In the genomic region with DNA sequence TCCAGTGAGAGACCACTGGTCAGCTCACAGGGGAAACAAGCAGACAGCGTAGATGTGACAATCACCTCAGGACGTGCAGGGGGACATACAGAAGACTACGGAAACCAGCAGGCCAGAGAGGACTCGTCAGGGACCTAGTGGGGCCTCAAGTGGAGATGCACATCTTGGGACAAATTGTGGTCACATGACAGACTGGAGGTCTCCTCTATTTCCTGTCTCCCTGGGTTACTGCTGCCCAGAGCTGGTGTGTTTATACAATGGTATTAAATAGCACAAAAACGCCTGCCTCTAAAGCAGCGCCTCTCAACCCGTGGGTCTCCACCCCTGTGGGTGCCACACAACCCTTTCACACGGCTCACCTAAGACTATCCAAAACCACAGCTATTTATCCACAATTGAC, we compare ENCODE assay signal across 12 mouse cellular contexts.
"Had no signal": no experiment of that assay in that cellular context is flagged by ENCODE, and none has a peak within 500 bp of the region (broad histone marks: within the 10 kb centered on the region; RNA-seq: fewer than 3 reads in every experiment).

No protein-coding gene starts in this region.

- H3K4me2 ChIP-seq: hindbrain, embryonic 15.5 days; limb, embryonic 13.5 days; midbrain, embryonic 13.5 days; stomach, embryonic 15.5 days had no signal

- H3K27ac ChIP-seq: hindbrain, embryonic 15.5 days; layer of hippocampus, adult 2 months; limb, embryonic 13.5 days; liver, embryonic 14.5 days; midbrain, embryonic 13.5 days; stomach, embryonic 15.5 days had no signal

- H3K9ac ChIP-seq: hindbrain, embryonic 15.5 days; limb, embryonic 13.5 days; liver, embryonic 14.5 days; midbrain, embryonic 13.5 days; stomach, embryonic 15.5 days had no signal

- ATAC-seq: inflammation-experienced regulatory T-cells, adult 6 months; midbrain, embryonic 13.5 days had no signal

- H3K27me3 ChIP-seq: hindbrain, embryonic 15.5 days; midbrain, embryonic 13.5 days; stomach, embryonic 15.5 days had no signal

- H3K4me1 ChIP-seq: stomach, embryonic 15.5 days had no signal

- H3K9me3 ChIP-seq: hindbrain, embryonic 15.5 days; limb, embryonic 13.5 days; midbrain, embryonic 13.5 days; stomach, embryonic 15.5 days had no signal

- H3K4me3 ChIP-seq: hindbrain, embryonic 15.5 days; layer of hippocampus, adult 2 months; limb, embryonic 13.5 days; midbrain, embryonic 13.5 days; stomach, embryonic 15.5 days had no signal

- DNase-seq: kidney, adult 8-10 months; kidney, postnatal 4 days; left cerebral cortex, postnatal 4 days; right cerebral cortex, postnatal 14 days; thymus, postnatal 36 days had no signal

- H3K36me3 ChIP-seq: hindbrain, embryonic 15.5 days; limb, embryonic 13.5 days; stomach, embryonic 15.5 days had no signal
